Mouse (Mus musculus) cerebellum, postnatal 10 days (tissue): Measurements from ENCODE around the gene Pak4.
"Not testable (repeated sequence)": the region's sequence is repeated elsewhere in the genome, so short reads cannot be mapped to it uniquely, and the experiment has no call there.

Experiments used
- DNase-seq, 2 experiments: peaks; one replicate each; pipeline ENCODE4 v3.0.0; 2021; ENCODE audit warnings: mixed read lengths in 2 of 2

The Pak4 gene

DNA sequence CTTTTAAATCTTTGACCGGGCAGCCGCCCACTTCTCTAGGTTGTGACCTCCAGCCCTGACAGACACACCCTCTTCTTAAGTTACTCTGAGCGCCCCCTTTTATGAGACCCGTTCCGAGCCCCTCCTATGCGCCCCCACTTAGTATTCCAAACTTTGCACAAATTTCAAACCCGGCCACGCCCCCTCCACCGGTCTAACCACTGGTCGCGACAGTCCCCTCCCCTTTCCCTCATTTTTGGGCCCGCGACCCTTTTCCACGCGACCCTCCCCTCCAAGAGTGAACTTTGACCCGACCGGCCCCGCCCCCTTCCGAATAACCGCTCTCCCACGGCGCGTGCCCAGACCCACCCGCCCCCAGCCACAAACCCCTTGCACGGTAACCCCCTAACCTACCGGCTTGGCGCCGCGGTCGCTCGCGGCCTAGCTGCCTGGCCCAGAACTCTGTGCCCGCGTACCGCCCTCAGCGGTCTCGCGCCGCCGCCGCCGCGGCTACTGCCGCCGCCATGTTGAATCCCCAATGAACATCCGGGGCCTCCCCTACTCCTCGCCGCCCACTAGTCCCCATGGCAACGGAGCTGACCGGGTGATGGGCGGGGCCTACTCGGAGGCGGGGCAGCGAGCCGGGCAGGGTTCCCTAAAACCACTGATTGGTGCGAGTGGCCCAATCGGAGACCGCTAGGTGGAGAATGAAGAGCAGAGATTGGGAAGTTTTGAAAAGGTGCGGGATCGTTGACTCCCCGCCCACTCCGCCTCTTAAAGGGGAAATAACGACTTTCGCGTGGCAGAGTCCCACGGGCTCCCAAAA is at the start of gene Pak4, which contains the start of gene Samd4b:
Gene Pak4, minus strand, starts transcription at position 544 of the 805 bp plus-strand sequence.
Gene Samd4b, minus strand, starts transcription at position 503 of the 805 bp plus-strand sequence.
- DNase-seq = peak; percentile 100

DNA sequence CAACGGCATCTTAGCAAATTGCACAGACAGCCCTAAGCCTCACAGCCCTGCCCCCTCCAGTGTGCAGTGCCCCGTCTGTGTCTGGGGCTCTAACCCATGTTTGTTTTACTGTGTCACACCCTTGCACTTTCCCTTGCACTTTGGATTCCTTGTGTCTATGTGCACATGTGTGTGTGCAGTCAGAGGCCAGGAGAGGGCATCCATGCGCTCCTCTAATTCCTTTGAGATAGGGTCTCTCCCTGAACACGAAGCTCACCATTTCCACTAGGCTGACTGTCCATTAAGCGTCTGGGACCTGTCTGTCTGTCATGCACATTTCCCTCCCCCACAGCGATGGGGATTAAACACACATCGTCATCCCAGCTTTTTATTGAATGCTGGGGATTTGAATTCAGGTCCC is 49.0 kb upstream of the Pak4 start:
- DNase-seq = no peak

DNA sequence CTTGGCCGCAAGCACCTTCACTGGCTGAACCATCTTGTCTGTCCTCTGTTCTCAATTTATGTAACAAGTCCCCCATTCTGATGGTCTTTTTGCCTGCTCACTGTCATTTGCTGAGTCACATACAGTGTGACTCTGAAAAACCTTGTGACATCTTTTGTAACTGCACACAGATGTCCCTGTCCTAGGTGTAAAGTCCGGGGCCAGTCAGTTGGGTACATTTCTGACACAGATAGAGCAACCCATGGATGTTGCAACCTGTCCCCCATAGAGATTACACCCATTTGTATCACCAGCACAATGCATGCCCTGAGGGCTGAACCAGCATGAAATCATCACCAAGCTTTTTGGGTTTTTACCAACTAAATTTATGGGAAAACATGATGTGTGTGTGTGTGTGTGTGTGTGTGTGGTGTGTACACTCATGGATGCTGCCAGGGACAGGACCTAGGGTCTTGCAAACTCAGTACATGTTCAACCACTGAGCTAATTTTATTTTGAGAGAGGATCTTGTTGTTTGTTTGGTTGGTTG is 48.0 kb upstream of the Pak4 start:
- no peak for DNase-seq

GRCm38 (mm10) chr7:28645366-28645765 is 47.4 kb upstream of the Pak4 start:
- no peak for DNase-seq

GRCm38 (mm10) chr7:28641546-28641945 is 43.6 kb upstream of the Pak4 start:
- no peak for DNase-seq

DNA sequence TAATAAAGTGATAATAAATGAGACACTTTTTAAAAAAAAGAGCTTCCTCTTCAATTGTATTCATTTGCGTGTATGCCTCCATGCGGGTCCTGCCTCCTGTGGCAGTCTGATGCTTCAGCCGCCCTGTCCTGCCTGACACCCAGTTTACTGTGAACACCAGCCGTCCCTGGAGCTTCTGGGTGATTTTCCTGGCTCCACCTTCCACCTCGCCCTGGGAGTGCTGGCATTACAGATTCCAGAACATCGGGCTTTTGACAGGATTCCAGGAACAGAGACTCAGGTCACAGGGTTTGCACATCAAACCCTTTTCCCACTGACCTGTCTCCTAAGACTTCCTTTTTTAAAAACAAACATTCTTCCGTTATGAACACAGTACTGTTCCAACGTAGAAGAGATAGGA is 39.5 kb upstream of the Pak4 start:
- peak; percentile 32 to 38 for DNase-seq

DNA sequence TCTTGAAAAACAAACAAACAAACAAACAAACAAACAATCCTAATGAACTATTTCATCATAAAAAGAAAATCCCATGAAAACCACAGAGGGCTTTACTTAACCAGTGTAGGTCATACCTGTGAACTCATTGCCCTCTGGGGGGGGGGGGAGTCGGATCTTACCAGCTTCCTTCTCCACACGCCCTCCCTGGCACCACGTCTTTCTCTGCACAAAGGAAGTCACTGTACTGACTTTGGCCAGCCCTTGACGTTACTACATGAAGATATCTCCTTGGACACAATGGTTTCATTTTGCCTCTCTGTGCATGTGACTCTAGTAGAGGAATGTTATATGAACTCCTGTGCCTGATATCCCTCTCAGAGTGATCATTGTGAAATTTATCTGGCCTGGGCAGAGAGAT is 36.1 kb upstream of the Pak4 start:
- no peak for DNase-seq

GRCm38 (mm10) chr7:28631073-28631472 is 33.1 kb upstream of the Pak4 start, which contains the start of gene Acp7:
Gene Acp7 (minus strand): TSS chr7:28631332.
- DNase-seq = no peak

- DNase-seq = no peak
These were observed 26.8 kb upstream of the Pak4 start for GRCm38 (mm10) chr7:28624791-28625190.

- no peak for DNase-seq
These were observed 21.2 kb upstream of the Pak4 start for GRCm38 (mm10) chr7:28619098-28619715.

DNA sequence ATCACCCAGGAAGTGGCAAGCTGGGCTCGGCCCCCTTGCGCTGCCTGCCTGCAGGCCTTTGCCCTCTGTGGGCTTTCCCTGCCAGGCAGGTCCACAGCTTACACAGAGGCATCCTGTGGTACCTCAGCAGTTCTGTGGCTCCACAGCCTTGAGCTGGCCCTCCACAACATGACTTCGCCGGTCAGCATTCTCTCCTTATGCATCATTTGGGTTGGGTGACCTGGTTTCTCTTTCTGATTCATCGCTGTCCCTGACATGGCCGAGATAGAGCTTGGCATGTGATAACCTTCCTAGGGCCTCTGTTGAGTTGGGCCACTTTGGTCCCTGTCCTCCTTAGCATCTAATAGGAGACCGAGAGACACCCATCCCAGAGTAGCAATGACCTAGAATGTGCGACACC is 8.0 kb upstream of the Pak4 start:
- no peak for DNase-seq

- not testable (repeated sequence) for DNase-seq
These were observed 5.8 kb upstream of the Pak4 start for GRCm38 (mm10) chr7:28603788-28604187.

DNA sequence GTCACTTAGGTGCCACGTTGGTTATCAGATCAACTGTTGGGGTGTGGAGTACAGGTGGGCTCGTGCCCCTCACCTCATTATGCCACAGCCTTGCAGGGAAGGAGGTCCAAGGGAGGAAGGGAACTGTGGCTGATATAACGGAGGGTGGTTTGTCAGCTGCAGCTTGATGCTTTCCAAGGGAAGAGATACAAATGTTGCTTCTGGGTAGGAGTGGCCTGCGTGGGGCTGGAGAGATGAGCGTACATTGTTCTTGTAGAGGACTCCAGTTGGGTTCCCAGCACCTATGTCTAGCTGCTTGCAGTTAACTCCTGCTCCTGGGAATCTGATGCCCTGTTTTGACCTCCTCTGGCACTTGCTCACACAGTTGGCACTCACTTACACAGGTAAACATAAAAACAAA is 5.2 kb upstream of the Pak4 start:
- no peak for DNase-seq

GRCm38 (mm10) chr7:28601668-28602067 is 3.7 kb upstream of the Pak4 start:
- peak; percentile 82 to 88 for DNase-seq

- DNase-seq = peak; percentile 85
These were observed 3.0 kb upstream of the Pak4 start for GRCm38 (mm10) chr7:28601029-28601428.

DNA sequence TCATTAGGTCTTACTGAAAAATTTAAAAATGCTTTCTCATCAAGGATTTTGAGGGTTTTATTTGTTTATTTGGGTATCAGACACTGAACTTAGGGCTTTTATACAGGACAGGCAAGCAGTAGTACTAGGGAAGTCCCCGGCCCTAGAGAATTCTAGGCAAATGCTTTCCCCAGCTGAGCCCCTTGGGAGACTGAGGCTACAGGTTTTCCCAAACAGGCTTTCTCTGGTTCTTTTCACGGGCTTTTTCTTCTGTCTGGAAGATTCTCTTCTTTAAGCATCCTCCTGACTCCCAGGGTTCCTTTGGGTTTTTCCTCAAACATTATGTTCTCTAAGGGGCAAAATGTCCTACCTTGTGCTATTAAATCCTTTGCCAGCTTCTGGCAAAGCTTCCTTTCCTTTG is 966 bp upstream of the Pak4 start:
- no peak for DNase-seq

- no peak for DNase-seq
These were observed 761 bp downstream of the Pak4 start for GRCm38 (mm10) chr7:28597277-28597570.

GRCm38 (mm10) chr7:28596436-28597276 is 1.3 kb downstream of the Pak4 start:
- peak; percentile 75 to 83 for DNase-seq

DNA sequence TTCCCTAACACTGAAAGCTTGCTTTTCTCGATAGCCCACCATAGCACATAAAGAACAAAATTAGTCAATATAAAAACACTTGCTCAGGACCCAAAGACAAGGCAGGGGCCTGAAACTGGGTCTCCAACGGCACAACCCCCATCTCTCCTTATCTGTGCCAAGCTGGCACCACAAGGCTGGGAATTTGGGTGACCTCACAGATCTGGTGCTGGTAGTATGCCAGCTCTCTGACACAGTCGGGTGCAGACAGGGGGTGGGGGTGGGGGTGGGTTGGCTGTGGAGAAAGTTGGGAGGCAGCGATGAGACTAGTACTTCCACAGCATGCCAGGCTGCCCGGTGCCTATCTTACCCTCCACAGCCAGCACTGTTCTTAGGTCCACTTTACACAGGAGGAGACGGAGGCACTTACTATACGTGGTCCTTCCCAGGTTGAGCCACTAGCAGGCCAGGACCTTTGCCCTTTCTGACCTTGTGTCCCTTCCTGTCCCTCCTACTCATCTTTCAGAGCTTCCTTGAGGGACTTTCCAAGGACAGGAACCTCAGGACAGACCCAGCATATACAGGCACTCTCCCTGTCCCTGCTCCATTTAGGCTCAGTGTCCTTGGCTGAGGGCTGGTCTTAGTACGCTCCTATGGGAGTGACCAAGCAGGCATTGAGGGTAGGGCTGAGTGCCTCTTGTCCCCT is 2.1 kb downstream of the Pak4 start:
- DNase-seq = peak; percentile 70 to 71

DNA sequence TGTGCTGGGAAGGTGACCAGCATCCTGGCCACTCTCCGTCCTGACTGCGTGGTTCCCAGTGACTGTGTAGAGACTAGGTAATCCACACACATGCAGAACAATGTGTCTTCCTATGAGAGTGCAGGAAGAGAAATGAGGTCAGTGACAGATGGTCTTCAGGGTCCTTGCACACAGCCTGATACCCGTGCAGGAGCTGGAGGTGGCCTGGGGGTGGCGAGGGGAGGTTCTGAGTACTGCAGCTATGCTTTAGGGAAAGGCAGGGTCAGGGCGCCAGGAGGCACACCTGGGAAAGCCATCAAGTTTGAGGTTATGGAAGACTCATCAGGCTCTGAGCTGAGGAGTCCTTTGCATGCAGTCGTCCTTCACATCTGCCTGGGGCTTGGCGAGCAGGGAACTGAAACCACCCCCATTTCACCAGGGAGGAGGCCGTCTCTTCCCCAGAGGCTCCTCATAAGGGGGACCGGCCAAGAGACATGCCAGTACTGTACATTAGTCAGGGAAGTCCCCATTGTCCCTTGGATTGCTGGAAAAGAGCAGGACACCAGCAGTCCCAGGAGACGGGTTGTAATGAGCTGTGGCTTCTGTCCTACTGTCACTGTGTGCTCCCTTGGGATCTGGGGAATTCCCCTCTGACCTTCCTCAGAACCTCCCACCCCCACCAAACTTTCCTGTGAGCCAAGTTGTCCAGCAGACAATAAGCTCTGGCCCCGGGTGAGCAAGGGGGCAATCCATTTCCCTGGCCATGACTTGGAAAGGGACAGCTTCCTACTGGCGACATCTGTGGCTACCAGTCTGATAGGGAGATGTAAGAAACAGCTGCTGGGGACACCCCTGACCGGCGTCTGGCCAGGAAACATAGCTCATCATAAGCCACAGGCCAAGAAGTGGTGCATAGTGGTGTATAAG is 4.5 kb downstream of the Pak4 start:
- no peak for DNase-seq

DNA sequence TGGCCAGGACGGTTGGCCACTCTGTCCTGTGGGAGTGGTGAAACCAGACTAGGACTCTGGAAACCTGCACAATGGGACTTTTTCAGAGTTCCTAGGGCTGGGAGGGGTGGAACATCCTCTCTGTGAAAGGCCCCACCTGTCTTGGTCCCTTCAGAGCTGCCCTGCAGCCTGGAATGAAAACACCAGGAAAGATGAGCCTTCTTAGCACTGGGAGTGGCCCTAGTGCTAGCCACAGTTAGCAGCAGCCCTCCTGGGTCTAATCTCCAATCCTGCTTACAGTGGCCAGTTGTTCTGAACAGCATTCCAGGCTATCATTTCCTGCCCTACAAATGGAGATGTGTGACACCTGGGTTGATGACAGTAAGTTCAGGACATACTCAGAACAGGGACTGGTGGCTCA is 6.1 kb downstream of the Pak4 start:
- DNase-seq = no peak

DNA sequence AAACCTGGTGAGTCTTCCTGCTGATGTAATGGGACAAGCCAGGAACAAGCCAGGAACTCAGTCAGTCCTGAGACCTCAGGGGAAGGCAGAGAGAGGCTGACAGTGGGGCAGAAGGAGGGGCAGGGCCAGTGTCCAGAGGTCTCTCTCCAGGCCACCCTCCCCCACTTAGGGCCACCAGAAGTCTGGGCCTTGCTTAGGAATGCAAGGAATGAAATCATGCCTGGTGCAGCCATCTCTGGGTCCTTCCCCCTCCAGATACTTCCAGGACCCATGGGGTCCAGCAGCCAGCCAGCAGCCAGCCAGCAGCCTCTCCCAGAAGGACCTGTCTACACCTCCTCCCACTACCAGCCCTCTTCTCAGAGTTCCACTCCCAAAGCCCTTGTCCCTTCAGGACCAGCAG is 10.3 kb downstream of the Pak4 start:
- no peak for DNase-seq
